Mouse (Mus musculus): ENCODE measurements around the gene Gast. TPM values are rescaled to one million over a fixed set of nuclear protein-coding genes. Genes with fewer than 3 reads are reported as not detected.
"Not testable (repeated sequence)": the region's sequence is repeated elsewhere in the genome, so short reads cannot be mapped to it uniquely, and the experiment has no call there.

Gene Gast
- total RNA-seq, 2 experiments from 2014 or later, result not detected

DNA sequence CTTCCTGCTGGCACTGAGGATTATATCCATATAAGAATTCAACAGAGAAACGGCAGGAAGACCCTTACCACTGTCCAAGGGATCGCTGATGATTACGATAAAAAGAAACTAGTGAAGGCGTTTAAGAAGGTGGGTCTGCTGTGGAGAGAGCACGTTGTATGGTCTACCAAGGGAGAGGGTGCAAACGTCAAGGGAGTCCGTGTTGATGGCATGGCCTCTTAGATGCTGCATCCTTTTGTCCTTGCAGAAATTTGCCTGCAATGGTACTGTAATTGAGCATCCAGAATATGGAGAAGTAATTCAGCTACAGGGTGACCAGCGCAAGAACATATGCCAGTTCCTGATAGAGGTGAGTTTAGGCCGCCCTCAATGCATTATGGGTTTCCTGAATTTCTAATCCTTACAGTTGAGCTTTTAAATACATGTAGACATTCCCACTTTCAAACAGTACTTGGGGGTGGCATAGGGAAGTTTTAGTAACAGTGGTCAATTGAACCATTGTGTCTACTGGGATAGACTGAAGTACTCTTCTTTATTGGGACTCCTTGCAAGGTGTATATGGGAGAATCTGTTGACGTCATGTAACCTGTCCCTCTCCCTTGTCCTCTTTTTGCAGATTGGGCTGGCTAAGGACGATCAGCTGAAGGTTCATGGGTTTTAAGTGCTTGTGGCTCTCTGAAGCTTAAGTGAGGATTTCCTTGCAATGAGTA is 13.4 kb upstream of the Gast start:
- DNase-seq, result not testable (repeated sequence)

DNA sequence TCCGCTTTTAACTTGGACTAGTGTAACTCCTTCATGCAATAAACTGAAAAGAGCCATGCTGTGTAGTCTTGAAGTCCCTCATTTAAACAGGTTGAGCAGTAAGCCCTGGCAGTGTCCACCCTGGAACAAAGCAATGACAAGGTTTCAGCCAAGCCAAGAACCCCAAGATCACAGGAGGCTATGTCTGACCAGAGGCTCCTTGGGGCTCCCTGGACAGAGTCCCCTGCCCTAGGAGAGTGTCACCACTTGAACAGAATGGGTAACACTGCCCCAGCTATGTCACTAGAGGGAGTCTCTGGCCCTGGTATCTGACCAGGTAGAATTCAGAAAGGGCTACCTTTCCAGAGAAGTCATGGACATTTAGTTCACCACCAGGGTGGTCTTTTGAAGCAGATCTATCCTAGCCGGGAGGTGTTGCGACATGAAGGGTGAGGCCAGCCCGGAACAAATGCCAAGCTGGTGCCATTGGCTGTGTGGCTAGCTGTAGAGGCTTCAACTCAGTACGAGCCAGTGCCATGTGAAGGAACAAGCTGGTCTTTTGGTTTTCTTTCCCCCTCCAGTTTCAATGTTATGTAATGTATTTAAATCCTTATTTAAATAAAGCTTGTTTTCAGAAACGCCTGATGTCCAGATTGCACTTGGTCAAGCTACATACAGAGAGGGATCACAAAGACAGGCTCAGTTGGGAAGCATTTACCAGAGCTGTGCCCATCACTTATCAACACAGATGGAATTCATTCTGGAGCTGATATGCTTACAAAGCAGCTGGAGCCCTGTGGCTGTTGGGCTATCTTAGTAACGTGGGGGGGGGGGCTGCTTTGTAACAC is 12.5 kb upstream of the Gast start:
- not testable (repeated sequence) for DNase-seq

DNA sequence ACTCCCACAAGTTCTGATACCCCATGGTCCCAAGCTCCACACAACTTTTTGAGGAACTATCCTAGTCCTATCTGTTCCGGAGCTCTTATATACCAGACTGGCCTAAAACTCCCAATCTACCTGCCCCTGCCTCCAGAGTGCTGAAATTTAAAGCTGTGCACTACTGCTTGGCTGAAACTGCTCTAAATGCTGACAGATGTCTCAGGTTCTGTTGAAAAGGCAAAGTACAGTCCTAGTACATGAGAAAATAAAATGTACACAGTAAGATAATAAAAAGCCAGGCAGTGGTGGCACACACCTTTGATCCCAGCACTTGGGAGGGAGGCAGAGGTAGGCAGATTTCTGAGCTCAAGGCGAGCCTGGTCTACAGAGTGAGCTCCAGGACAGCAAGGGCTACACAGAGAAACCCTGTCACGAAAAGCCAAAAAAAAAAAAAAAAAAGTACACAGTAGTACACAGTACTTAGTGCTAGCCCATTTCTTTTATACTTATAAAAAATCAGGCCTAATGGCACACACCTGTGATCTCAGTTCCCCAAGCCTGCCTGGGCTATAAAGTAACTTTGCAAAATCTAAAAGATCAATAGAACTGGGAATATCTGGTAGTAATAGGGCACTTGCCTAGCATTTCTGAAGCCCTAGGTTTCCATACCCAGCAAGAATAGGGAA is 11.5 kb upstream of the Gast start:
- no peak for DNase-seq

DNA sequence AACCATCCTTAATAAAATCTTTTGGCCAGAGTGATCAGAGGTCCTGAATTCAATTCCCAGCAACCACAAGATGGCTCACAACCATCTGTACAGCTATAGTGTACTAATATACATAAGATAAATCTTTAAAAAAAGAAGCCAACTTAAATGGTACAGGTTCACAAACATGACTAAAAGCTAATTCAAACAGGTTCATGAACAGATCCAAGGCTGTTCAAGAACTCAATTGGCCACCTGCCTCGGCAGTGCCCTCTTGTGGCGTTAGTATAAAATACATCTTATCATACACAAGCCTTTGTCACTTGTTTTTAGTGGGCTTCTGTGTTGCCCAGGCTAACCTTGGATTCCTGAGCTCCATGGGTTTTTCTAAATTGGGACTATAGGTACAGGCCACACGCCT is 10.6 kb upstream of the Gast start:
- no peak for DNase-seq

DNA sequence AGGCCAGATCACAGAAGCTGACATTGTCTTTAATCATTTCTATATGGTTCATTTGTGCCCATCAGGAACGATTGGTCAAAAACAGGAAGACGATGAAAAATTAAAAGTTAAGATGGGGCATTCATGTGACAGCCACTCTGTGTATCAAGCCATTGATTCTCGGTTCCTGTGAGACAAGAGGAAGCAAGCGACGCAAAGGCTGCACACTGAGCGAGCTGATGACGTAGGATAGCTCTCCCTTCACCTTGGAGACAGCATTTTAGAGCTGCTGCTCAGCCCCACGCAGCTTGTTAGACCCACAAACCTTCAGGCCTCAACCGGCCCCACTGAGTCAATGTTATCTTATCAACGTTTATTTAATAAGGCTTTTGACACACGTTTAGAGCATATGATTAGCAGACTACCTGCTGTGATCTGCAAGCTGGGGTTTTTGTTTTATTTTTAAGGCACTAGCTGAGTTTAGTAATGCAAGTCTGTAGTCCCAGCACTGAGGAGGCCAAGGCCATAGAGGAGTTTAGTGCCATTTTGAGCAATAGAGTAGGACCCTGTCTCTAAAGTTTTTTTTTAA is 9.1 kb upstream of the Gast start:
- no peak for DNase-seq

DNA sequence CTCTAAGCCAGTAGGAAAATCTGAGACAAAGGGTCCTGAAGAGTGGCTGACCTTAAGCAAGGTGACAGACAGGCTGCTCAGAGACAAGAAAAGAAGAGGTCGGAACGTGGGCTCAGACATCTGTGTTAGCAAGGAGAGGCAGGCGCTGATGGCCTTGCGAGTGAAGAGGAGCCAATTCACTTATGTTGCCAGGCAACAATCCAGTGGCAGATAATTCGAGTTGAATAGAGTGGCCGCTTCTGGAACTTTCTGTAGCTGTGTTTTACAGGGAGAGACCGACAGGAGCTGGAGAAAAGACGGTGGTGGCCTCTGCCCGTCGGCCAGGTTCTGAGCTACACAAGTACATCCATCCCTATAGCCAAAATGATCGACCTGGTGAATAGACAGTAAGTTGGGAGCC is 6.9 kb upstream of the Gast start:
- no peak for DNase-seq

DNA sequence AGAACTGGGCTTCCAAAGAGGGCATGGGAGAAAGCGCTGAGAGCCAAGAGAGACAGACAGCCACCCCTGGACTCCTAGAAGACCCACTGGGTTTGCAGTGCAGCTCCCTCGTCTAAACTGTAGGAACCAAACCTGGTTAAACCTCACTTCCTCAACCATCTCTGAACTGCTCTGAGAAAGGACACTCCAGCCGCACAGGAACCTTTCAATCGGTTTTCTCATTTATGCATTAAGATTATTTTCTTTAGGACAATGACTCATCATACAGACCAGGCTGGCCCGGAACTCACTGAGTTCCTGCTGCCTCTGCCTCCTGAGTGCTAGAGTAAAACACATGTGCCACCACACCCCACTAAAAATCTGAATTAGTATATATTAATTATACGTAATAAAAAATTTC is 6.4 kb upstream of the Gast start:
- DNase-seq, result no peak

DNA sequence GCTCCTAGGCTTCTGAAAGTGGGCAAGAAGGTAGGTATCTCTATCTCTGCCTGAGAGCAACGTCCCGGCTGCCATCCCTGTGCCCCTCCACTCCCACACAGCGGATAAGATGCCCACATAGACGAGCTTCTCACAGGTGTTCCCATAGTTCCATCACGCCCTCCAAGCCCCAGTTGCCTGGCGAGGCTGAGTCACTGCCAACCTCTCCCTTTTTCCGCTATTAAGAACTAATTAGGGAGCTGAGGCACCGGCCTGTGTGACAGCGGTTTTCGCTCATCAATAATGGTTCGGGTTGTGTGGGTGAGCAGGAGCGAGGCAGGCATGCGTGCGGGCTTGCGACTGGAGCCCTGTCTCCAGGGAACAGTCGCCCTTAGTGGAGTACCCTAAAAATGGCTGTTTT is 4.0 kb upstream of the Gast start:
- no peak for DNase-seq

DNA sequence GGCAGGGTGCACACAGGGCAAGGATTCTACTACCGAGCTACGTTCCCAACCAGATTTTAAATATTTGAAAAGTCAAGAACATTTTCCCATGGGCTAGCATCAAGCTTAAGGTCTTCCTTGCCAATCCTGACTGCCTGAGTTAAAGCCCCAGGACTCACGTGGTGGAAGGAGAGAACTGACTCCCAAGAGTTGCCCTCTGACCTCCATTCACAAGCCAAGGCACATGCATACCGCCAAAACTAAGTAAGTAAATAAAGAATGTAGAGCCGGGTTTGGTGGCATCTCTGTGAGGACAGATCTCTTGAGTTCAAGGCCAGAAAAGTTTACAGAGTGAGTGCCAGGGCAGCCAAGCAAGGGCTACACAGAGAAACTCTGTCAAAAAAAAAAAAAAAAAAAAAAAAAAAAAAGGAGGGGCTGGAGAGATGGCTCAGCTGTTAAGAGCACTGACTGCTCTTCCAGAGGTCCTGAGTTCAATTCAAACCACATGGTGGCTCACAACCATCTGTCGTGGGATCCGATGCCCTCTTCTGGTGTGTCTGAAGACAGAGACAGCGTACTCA is 3.3 kb upstream of the Gast start:
- DNase-seq, result not testable (repeated sequence)

DNA sequence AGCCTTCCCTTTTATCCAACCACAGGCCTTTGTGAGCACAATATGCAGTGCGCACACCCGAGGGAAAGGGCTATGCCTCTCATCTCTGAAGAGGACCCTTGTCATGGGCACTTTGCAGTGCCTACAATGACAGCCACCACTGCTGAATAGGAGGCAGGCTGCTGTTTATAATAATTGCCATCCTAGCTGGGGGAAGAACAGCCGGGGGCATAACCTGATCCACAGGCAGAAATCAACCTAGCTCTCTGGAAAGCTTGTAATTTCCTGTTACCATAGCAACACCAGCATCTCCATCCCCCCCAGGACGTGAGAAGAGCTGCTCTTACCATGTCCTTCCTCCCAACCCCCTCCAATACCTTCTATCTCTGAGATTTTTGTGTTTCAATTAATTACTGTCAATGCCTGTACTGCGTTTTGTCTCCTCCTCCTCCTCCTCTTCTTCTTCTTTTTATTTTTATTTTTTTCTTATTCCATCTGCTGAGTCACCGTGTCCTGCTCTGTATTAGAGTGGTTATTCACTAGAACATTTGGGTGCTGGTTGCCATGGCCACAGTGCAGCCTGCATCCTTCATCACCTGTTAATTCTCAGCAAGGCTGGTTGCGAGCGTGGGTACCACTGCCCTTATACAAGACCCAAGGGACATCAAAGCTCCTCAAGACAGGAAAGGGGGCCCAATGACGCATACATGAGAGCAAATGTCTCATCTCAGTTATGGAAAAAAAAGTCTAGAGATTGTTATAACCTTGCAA is 1.3 kb upstream of the Gast start:
- DNase-seq, result no peak

DNA sequence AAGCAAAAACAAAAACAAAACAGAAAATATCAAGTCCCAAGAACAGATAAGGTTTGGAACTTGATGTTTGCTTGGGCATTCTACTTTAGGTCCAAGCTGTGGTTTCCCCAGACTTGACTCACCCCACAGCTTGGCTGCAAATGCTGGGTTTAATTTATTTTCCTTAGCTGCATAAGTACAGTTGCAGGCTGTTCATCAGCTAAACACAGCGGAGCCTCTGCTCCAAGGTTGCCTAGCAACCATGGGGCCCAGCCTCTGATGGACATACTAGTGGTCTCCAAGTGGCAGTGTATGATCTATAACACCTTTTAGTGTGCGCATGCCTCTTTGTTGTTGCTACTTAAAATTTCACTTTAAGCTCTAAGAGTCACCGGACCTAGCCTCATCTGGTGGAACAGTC is 1.5 kb downstream of the Gast start:
- DNase-seq, result no peak

DNA sequence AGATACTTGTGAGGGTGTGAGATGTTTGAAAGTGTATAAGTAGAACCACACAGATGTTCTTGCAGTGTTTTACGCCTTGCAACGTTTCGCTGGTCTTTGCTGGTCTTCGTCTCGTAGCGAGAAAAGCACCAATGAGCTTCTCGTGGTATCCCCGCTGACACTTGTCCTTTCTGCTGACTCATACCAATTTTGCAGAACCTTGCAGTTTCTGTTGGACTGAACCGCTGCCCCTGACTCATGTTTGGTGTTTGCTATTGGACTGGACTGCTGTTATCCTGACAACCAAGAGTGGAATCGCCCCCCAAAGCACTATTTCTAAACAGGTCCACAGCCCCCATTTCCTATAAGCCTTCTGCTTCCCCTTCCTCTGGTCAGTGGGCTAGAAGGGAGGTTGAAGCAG is 10.1 kb downstream of the Gast start:
- DNase-seq, result no peak

DNA sequence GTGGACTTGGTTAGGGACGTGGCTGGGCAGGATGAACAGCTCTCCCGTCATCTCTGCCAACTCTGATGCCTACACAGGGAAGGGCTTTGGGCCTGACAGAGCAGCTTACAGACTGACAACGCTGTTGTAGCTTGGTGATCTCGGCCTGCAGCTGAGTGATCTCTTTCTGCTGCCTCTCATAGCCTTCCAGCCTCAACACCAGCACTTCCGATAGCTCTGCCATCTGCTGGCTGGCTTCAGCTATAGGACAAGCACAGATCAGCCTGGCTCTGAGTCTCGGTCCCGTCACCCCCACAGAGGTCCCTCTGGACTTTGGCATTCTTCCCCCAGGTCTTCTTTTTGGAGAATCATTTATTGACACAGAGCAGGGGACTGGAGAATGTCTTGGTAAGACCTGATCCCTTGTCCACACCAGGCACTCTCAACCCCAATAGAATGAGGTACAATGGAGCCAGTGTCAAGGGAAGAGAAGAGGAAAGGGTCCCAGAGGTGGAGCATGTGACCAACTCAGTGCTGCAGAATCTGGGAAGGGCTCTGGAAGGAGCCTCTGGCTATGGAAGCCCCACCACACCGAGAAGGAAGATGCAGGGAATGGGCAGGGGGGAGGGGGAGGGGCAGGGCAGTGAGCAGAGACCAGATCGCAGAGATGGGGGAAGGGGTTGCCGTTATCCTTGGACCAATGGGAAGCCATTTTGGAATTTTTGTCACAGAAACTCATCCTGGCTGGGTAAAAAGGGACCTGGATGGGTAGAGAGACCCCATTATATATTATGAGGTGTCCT is 18.1 kb downstream of the Gast start:
- no peak for DNase-seq

DNA sequence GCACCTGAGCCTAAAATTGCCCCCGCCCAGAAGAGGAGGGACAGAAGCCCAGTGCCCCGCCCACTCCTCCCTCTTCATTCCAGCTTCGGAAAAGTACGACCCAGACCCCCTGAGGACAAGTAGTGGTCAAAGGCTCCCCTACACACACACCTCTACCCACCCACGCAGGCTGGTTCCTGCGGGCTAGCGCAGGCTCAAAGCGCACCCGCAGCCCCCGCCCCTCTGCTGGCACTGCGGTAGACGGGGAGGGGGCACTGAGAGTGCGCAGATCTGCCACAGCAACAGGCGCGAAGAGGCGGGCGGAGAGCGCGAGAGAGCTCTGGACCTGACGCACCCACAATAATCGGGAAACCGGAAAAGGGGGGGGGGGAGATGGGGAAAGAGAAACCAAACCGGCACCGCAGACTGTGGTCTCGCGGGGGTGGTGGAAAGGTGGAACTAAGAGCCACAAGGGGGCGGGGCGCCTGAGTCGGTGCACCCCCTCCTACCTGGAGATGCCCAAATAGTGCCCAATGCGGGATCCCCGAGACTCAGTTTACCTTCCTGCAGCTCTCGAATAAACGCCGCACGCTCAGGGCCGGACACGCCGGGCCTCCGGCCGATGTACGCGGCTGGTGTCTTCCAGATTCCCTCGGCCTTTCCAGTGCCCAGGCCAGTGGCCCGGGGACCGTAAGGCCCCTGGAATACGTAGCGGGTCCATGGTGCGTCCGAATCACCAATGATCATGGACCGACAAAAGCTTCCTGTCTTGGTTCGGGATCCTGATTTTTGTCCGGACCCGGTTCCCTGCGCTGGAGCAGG is 21.1 kb downstream of the Gast start:
- DNase-seq, result no peak

DNA sequence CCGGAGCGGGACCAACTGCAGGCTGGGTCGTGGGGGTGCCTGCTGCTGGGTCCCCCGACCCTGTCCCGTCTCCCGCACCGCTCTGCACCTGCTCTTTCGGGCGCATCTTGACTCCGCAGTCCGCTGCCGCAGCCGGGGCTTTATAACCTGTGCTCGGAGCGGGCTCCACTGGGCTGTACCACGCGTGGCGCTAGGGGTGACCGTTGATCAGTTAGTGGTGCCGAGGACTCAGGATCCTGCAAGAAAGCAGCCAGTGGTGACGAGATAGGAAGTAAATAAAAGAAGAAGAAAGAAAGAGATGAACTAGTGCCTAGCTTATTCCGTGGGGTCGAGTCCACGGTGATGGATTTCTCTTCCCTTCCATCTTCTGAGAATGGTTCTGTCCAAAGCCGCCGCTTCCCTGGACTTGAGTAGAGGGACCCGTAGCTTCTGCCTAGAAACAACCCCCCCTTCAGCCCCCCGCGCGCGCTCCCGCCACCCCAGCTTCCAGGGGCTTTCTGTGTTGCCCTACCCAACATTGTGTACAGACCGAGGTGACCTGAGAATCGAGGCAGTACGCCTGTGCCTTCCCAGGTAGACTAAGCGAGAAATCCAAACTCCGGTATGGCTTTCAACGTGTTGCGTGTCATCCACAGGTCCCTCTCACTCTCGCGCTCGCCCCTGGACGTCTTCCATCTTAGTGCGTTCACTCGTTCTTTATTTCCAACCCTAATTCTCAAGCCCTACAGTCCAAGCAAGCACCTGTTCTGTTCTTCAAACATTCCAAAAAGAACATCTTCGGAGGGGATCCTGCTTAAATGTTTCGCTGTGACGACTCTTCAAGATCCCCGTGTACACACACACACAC is 22.0 kb downstream of the Gast start, which contains the start of gene Hap1:
Gene Hap1 (minus strand): TSS at position 157 of the 847 bp plus-strand sequence.
- peak; percentile 41 for DNase-seq

DNA sequence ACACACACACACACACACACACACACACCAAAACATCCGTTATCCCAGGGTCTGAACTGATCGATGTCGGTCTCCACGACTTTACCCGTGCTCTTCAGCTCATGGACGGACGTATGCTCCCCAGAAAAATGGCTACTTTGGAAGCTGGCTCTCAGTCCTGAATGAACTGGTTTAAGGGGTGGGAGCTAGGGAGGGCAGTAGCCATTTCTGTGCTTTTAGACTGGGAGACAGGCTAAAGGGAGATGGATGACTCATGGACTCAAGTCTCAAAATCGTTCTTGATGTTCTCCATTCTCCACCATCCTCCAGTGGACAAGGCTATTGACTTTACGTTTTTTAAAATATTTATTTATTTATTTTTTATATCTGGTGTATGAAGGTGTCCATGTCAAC is 22.6 kb downstream of the Gast start:
- no peak for DNase-seq

DNA sequence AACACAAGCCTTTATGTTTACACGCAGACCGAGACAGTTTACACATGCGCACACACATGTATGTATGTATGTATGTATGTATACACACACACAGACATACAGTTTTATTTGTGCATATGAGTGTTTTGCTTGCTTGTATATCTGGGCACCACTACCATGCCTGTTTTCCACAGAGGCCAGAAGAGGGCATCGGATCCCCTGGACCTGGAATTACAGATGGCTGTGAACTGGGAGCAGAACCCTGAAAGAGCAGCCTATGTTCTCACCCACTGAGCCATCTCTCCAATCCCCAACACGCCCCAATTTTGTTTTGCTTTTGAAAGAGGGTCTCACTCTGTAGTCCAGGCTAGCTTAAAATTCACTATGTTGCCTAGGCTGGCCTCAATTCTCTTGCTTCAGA is 23.2 kb downstream of the Gast start:
- DNase-seq, result no peak

DNA sequence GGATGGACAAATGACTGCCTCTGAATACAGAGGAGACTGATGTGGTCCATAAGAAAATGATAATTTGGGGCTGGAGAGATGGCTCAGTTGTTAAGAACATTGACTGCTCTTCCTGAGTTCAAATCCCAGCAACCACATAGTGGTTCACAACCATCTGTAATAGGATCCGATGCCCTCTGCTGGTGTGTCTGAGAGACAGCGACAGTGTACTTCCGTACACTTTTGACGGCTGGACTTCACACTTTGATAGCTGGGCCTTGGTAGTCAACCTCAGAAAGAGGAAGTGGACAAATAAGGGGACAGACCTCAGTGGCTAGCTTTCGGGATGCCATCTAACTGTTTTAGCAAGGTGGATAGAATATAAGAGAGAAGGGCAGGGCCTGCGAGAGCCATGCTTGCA is 26.0 kb downstream of the Gast start:
- DNase-seq, result no peak

DNA sequence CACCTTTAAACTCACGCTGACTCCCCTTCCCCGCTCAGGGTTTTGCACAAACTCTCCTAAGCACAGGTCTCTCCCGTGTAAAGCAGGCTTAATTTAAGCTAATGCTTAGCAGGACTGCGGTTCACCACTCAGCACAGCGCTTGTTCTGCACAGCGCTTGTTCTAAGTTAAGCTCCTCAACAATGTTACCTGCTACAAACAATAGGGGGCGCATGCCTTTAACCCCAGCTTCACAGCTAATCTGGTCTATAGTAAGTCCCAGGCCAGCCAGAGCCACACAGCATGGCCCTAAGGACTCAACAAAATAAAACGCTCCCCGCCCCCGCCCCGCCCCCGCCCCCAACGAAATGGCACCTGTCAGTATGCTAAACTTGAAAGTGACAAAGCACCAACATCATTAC is 26.9 kb downstream of the Gast start:
- not testable (repeated sequence) for DNase-seq
